In the genomic region with DNA sequence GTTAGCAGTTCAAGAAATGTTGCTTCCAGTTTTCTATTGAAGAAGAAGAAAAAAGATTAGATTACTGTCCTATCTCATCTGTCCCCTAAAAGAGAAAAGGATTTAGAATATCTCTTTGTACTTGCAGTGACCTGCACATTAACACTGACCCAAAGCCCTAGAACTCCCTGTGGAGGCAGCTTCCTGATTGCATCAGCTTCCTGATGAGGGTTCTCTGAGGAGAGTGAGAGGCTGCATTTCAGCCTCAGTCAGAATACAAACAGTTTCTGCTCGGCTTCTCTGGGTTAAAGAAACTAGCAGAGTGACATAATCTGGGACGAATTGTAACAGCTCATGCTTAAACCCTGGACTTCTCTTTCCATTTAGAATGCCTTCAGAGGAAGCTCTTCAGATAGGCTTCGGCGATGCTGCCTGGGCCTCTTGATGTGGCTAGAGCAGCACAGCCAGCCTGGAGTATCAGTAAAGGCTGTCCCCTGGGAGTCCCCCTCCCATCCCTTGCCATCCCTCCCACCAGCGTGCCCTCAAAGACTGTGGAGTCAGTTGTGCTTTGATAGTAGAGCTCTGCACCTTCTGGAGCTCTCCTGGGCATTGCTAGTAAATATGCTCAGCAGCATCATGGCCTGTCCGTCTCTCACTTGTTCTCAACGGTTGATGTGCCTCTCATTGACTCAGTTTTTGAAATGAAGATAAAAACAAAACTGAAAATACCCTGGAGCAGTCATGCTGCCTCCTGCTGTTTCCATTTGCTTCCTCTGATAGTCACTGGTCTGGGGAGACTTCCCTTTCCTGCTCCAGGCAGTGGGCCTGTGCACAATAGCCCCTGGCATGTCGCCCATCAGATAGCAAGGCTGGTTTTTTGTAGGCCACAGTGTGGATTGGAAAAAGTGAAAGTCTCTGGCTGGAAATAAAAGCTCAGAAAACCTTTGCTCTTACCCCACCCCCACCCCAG, we compare ENCODE assay signal across 8 mouse cellular contexts. TPM values are rescaled to one million over a fixed set of nuclear protein-coding genes. Genes with fewer than 3 reads are reported as not detected.
DNase-seq lines count a peak whose midpoint lies in the region; ATAC-seq lines count a peak whose summit lies in the region.

No protein-coding gene starts in this region.

- no peaks in the 10 kb centered on the region; the same call in 1 of the 2 replicates for H3K4me1 ChIP-seq in embryonic facial prominence, embryonic 15.5 days
- peaks cover 21% of the 10 kb centered on the region for H3K4me1 ChIP-seq in heart, embryonic 16.5 days (ENCODE audit: control insufficient read depth, insufficient read depth, low read length)

- H3K4me2 ChIP-seq in embryonic facial prominence, embryonic 15.5 days (replicated peaks) = 0 out of 2 replicates have a peak overlapping the region, but pooled peaks have one; percentile 7
- peak overlapping the region; percentile 57 for H3K4me2 ChIP-seq in heart, embryonic 16.5 days (ENCODE audit: low read depth, low read length)

- no peak overlapping the region for H3K9ac ChIP-seq in embryonic facial prominence, embryonic 15.5 days
- H3K9ac ChIP-seq in heart, embryonic 16.5 days (ENCODE audit: low read length) = peak overlapping the region; percentile 60

- H3K27ac ChIP-seq in embryonic facial prominence, embryonic 15.5 days (replicated peaks) = peak overlapping the region; percentile 56
- peak overlapping the region; percentile 93 for H3K27ac ChIP-seq in heart, embryonic 16.5 days (ENCODE audit: low read length)
- peak overlapping the region; percentile 99 for H3K27ac ChIP-seq in macrophage

- 37% methylated on average over 8 of the region's 8 CpGs for WGBS in embryonic facial prominence, embryonic 15.5 days
- WGBS in heart, embryonic 16.5 days = 11% methylated on average over 8 of the region's 8 CpGs
- under 1% methylated on average over 8 of the region's 8 CpGs for WGBS in macrophage (ENCODE audit: missing documents)

- no peak for DNase-seq in frontal cortex, adult 2 months (ENCODE audit: extremely low spot score in 1 of 2, low spot score in 1 of 2)
- peak; percentile 97 for DNase-seq in adipocyte (ENCODE audit: low spot score)
- peak; percentile 94 for DNase-seq in kidney, postnatal 10 days
- DNase-seq in spleen, postnatal 36 days (ENCODE audit: low spot score in 2 of 2) = peak; percentile 43 to 54

- no peak overlapping the region for H3K4me3 ChIP-seq in embryonic facial prominence, embryonic 15.5 days (replicated peaks)
- H3K4me3 ChIP-seq in heart, embryonic 16.5 days (ENCODE audit: low read length) = peak overlapping the region; percentile 20
- peak overlapping the region; percentile 25 for H3K4me3 ChIP-seq in macrophage (ENCODE audit: inconsistent target)

- peaks cover 35% of the 10 kb centered on the region for H3K36me3 ChIP-seq in embryonic facial prominence, embryonic 15.5 days
- peaks cover 16% of the 10 kb centered on the region for H3K36me3 ChIP-seq in heart, embryonic 16.5 days (ENCODE audit: control insufficient read depth, insufficient read depth)
- H3K36me3 ChIP-seq in macrophage (ENCODE audit: inconsistent target) = no peaks in the 10 kb centered on the region; the same call in 1 of the 2 replicates

- H3K79me2 ChIP-seq in macrophage (ENCODE audit: inconsistent target) = peaks cover 70% of the 10 kb centered on the region

- H3K27me3 ChIP-seq in embryonic facial prominence, embryonic 15.5 days = no peaks in the 10 kb centered on the region
- no peaks in the 10 kb centered on the region for H3K27me3 ChIP-seq in heart, embryonic 16.5 days (ENCODE audit: control insufficient read depth, insufficient read depth, low read length)

- peak; percentile 52; the same call in 1 of the 2 replicates for ATAC-seq in frontal cortex, adult (ENCODE audit: low TSS enrichment)
- 0 out of 2 replicates have a peak, but pooled peaks have one; percentile 39 for ATAC-seq in embryonic facial prominence, embryonic 15.5 days (ENCODE audit: insufficient number of reproducible peaks, low FRiP score, low TSS enrichment, low read depth)
- peak; percentile 92 for ATAC-seq in heart, embryonic 16.5 days (replicated peaks; ENCODE audit: extremely low read depth, insufficient read depth, low FRiP score)

- H3K9me3 ChIP-seq in embryonic facial prominence, embryonic 15.5 days (replicated peaks) = no peaks in the 10 kb centered on the region
- no peaks in the 10 kb centered on the region for H3K9me3 ChIP-seq in heart, embryonic 16.5 days (replicated peaks; ENCODE audit: control insufficient read depth, low read length)

RNA-seq across cellular contexts. Expression of gene Gm10840, which starts 25.8 kb away (rescaled TPM):
- not detected in 2 replicates for polyA plus RNA-seq in frontal cortex, adult 2 months (2012; rRNA removed)
- 0.71 TPM in 1 of 2 replicates, not detected in the other for polyA plus RNA-seq in embryonic facial prominence, embryonic 15.5 days (2015; fragmentation: Nextera tagmentation; extraction: Ambion mirVana)
- polyA plus RNA-seq in heart, embryonic 16.5 days (2015; fragmentation: Nextera tagmentation; extraction: Ambion mirVana) = not detected in 2 replicates
- total RNA-seq in macrophage (2018; cell fraction: chromatin; rRNA removed) = not detected
- not detected for total RNA-seq in macrophage (2018; cell fraction: cytosol; rRNA removed)
- total RNA-seq in macrophage (2018; cell fraction: nucleus; rRNA removed) = not detected
- polyA plus RNA-seq in macrophage (2018) = not detected in 3 replicates

RNA-seq across cellular contexts. Expression of gene Limd2, which starts 25.8 kb away (rescaled TPM):
- 154 and 168 TPM in 2 replicates for polyA plus RNA-seq in frontal cortex, adult 2 months (2012; rRNA removed)
- polyA plus RNA-seq in embryonic facial prominence, embryonic 15.5 days (2015; fragmentation: Nextera tagmentation; extraction: Ambion mirVana) = 250 and 257 TPM in 2 replicates
- polyA plus RNA-seq in heart, embryonic 16.5 days (2015; fragmentation: Nextera tagmentation; extraction: Ambion mirVana) = 95.5 and 107 TPM in 2 replicates
- 100 to 1,000 TPM in 1 of 26 experiments, 10 to 100 TPM in 24, 1 to 10 TPM in 1; 8.2 to 112 (median 31.2) TPM for total RNA-seq in macrophage (2018; cell fraction: chromatin; rRNA removed)
- 100 to 1,000 TPM in 13 of 26 experiments, 10 to 100 TPM in 13; 45.0 to 294 (median 129) TPM for total RNA-seq in macrophage (2018; cell fraction: cytosol; rRNA removed)
- total RNA-seq in macrophage (2018; cell fraction: nucleus; rRNA removed) = 100 to 1,000 TPM in 7 of 26 experiments, 10 to 100 TPM in 19; 14.1 to 140 (median 60.6) TPM
- 74.9 to 122 TPM (median 80.3 TPM) in 3 replicates for polyA plus RNA-seq in macrophage (2018)

RNA-seq across cellular contexts. Expression of gene Map3k3, which starts 50.4 kb away (rescaled TPM):
- polyA plus RNA-seq in frontal cortex, adult 2 months (2012; rRNA removed) = 30.0 and 32.2 TPM in 2 replicates
- polyA plus RNA-seq in embryonic facial prominence, embryonic 15.5 days (2015; fragmentation: Nextera tagmentation; extraction: Ambion mirVana) = 27.5 and 27.6 TPM in 2 replicates
- polyA plus RNA-seq in heart, embryonic 16.5 days (2015; fragmentation: Nextera tagmentation; extraction: Ambion mirVana) = 17.6 and 21.7 TPM in 2 replicates
- total RNA-seq in macrophage (2018; cell fraction: chromatin; rRNA removed) = 100 to 1,000 TPM in 18 of 26 experiments, 10 to 100 TPM in 8; 57.7 to 179 (median 131) TPM
- total RNA-seq in macrophage (2018; cell fraction: cytosol; rRNA removed) = 10 to 100 TPM; 43.2 to 66.4 (median 60.0) TPM
- total RNA-seq in macrophage (2018; cell fraction: nucleus; rRNA removed) = 100 to 1,000 TPM in 8 of 26 experiments, 10 to 100 TPM in 18; 44.3 to 138 (median 89.0) TPM
- 47.7 to 51.9 TPM (median 49.8 TPM) in 3 replicates for polyA plus RNA-seq in macrophage (2018)

Comparison
In these comparisons a context has a peak if more than half of its experiments do, and no peak if none do; other contexts are left out.
1. ATAC-seq: peak in every context shown above with its lines; median percentile 92 in heart, embryonic 16.5 days; 52 in frontal cortex, adult; 39 in embryonic facial prominence, embryonic 15.5 days.
2. DNase-seq: peak in adipocyte (single experiment), kidney, postnatal 10 days (single experiment) and spleen, postnatal 36 days (2 of 2); none in frontal cortex, adult 2 months (0 of 2).
3. Peak in every context shown above with its lines, with median percentiles within 50 percentile points of each other: H3K27ac ChIP-seq.